Mouse (Mus musculus) inflammation-experienced regulatory T-cells (primary cell): ENCODE results near the gene Zfp810. TPM values are rescaled to one million over a fixed set of nuclear protein-coding genes. Genes with fewer than 3 reads are reported as not detected.

Experiments
- polyA plus RNA-seq, 2 experiments: library from polyadenylated mRNA; unstranded; fragments of 100-300 nt; shearing (Covaris generic); gene quantifications; one replicate each; pipeline ENCODE4 v1.2.1; 2017

Zfp810 gene
- polyA plus RNA-seq: 10 to 100 TPM; 20.5 to 21.8 TPM

DNA sequence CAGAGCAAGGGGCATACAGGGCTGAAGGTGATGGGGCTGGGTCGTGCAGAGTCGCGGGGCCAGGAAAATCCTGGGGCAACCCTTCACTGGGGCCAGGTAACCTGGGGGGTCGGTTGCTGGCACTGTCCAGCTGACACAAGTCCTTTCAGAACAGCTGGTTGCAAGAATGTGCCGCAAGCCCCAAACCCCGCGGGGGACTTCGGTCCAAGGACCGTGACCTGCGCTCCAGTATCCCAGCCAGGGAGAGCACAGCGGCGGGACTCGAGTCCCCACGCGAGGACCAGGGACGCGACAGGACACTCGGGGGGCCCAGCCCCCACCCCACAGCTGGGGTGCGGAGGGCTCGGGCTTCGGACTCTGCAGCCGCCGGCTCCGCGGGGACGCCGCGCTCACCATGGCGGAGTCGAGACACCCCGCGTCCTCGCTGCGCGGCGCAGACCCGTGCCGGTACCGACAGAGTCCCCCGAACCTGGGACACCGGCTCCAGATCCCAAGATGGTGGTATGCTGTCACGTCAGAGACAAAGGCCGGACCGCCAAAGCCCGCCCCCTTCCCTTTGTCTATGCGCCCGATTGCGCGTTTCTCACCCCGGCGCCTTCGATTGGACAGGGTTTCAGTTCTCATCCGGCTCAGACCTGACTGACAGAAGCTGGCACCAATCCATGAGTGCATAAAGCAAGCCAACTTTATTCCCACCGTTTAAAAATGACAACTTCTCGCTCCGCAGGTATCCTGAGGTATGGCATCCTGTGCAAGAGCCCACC, at the start of gene Zfp810:
Gene Zfp810 (minus strand): TSS at position 493 of the 764 bp plus-strand sequence.

DNA sequence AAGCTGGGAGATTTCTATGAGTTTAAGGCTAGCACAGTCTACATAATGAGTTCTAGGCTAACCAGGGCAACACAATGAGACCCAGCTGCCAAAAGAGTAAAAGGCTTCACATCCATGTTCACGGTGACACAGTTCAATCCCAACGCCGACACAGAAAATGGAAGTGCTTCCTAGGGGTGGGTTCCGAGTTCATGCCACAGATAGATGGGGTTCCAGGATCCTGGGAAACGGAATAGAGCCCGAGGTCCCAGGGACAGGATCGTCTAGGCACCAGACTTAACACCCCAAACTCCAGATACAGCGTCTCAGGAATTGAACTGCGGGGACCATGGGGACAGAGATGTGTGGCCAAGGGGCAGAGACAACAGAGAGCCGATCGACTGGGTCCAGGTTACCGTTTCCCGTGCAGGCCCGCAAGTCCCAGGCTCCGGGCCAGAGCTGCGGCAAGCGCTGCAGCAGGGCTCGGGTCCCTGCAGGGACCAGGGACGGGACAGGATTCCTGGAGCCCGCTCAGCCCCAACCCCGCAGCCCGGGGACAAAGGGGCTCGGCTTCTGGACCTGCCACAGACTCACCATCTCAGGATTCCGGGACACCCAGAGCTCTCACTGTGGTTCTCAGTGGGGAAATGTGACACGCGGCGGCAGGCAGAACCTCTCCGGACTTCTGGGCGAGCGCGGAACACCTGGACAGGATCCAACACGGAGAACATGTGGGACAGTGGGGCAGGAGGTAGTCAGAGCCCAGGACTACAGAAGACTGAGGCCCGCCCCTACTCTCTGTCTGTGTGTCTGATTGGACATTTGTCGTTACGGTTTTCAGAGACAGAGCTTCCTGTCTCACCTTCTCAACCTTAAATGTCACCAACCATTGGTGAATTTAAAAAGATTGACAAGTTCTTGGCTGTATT, 48.0 kb downstream of the Zfp810 start, which contains the start of gene Zfp599:
Gene Zfp599 (minus strand): TSS at position 712 of the 908 bp plus-strand sequence.

Other genes starting within 250 kb of the Zfp810 start
- not detected for gene Gm49318, start 236.4 kb downstream of the Zfp810 start, polyA plus RNA-seq
- gene Zfp653, start 236.3 kb downstream of the Zfp810 start, polyA plus RNA-seq: 10 to 100 TPM; 19.8 to 27.0 TPM
- 10 to 100 TPM; 45.4 to 50.3 TPM for gene Ecsit, start 222.2 kb downstream of the Zfp810 start, polyA plus RNA-seq
- gene Cnn1, start 208.4 kb downstream of the Zfp810 start, polyA plus RNA-seq: under 1 TPM; 0.13 to 0.38 TPM
- gene Elof1, start 190.5 kb downstream of the Zfp810 start, polyA plus RNA-seq: 10 to 100 TPM; 76.8 to 82.5 TPM
- gene Acp5, start 171.9 kb downstream of the Zfp810 start, polyA plus RNA-seq: 100 to 1,000 TPM; 197 to 281 TPM
- 10 to 100 TPM; 38.0 to 39.5 TPM for gene Pigyl, start 150.8 kb downstream of the Zfp810 start, polyA plus RNA-seq
- gene Zfp872, start 119.6 kb downstream of the Zfp810 start, polyA plus RNA-seq: under 1 TPM; 0.11 to 0.22 TPM
- gene Zfp809, start 81.9 kb downstream of the Zfp810 start, polyA plus RNA-seq: 10 to 100 TPM; 35.2 to 35.5 TPM
- 1 to 10 TPM; 1.9 to 5.8 TPM for gene Zfp599, start 47.8 kb downstream of the Zfp810 start, polyA plus RNA-seq
- 1 to 10 TPM in 1 of 2 experiments, under 1 TPM in 1; 0.61 to 3.3 TPM for gene Anln, start 81.5 kb upstream of the Zfp810 start, polyA plus RNA-seq
- 1 to 10 TPM; 1.6 to 3.4 TPM for gene 9530077C05Rik, start 103.9 kb upstream of the Zfp810 start, polyA plus RNA-seq
- gene Gm17545, start 146.6 kb upstream of the Zfp810 start, polyA plus RNA-seq: not detected
- 100 to 1,000 TPM; 108 to 131 TPM for gene Rp9, start 162.1 kb upstream of the Zfp810 start, polyA plus RNA-seq
- gene Bbs9, start 168.1 kb upstream of the Zfp810 start, polyA plus RNA-seq: 10 to 100 TPM; 16.2 to 32.4 TPM